Mouse (Mus musculus): ENCODE data around the gene Celsr2. TPM values are rescaled to one million over a fixed set of nuclear protein-coding genes. Genes with fewer than 3 reads are reported as not detected.

Gene Celsr2
- polyA plus RNA-seq, 1 experiment from 2014 or later = 46.7 TPM

GRCm38 (mm10) chr3:108367828-108368227 lies 47.5 kb downstream of the Celsr2 start:
- H3K4me2 ChIP-seq (ENCODE audit: low read length) = no peak overlapping the region
- H3K36me3 ChIP-seq (ENCODE audit: control insufficient read depth, insufficient read depth) = no peaks in the 10 kb centered on the region
- no peak overlapping the region for H3K4me3 ChIP-seq (replicated peaks; ENCODE audit: low read length)
- no peaks in the 10 kb centered on the region for H3K27me3 ChIP-seq (replicated peaks; ENCODE audit: control insufficient read depth, insufficient read depth, low read length)
- peaks cover 5% of the 10 kb centered on the region; the same call in 1 of the 2 replicates for H3K4me1 ChIP-seq (replicated peaks; ENCODE audit: control insufficient read depth, insufficient read depth, low read length)
- no peak for ATAC-seq
- no peaks in the 10 kb centered on the region for H3K9me3 ChIP-seq (ENCODE audit: control insufficient read depth, low read length)
- H3K9ac ChIP-seq (replicated peaks; ENCODE audit: low read depth, low read length) = no peak overlapping the region
- WGBS = 80% methylated on average over 3 of the region's 3 CpGs
- H3K27ac ChIP-seq (ENCODE audit: low read length) = no peak overlapping the region

GRCm38 (mm10) chr3:108367173-108367572 lies 48.2 kb downstream of the Celsr2 start:
- 47% methylated on average over 9 of the region's 9 CpGs for WGBS
- H3K4me3 ChIP-seq (replicated peaks; ENCODE audit: low read length) = peak overlapping the region; percentile 16; the same call in 1 of the 2 replicates

GRCm38 (mm10) chr3:108364270-108364995 lies 50.9 kb downstream of the Celsr2 start, which contains the start of gene Mybphl:
Gene Mybphl (plus strand): TSS chr3:108364911.
- H3K9ac ChIP-seq (replicated peaks; ENCODE audit: low read depth, low read length) = no peak within 1 kb of the TSS
- ATAC-seq = 0 out of 2 replicates have a peak, but pooled peaks have one; percentile 7
- H3K36me3 ChIP-seq (ENCODE audit: control insufficient read depth, insufficient read depth) = no peaks in the 10 kb centered on the region
- no peak within 1 kb of the TSS for H3K4me3 ChIP-seq (replicated peaks; ENCODE audit: low read length)
- H3K9me3 ChIP-seq (ENCODE audit: control insufficient read depth, low read length) = no peaks in the 10 kb centered on the region
- H3K27me3 ChIP-seq (replicated peaks; ENCODE audit: control insufficient read depth, insufficient read depth, low read length) = no peaks in the 10 kb centered on the region
- WGBS = 83% methylated on average over 9 of the region's 9 CpGs
- H3K4me1 ChIP-seq (replicated peaks; ENCODE audit: control insufficient read depth, insufficient read depth, low read length) = peaks cover 9% of the 10 kb centered on the region
- H3K4me2 ChIP-seq (ENCODE audit: low read length) = no peak within 1 kb of the TSS
- no peak within 1 kb of the TSS for H3K27ac ChIP-seq (ENCODE audit: low read length)

More at GRCm38 (mm10) chr3:108367173-108367572, 48.2 kb downstream of the Celsr2 start:
- no peaks in the 10 kb centered on the region for H3K36me3 ChIP-seq (ENCODE audit: control insufficient read depth, insufficient read depth)
- no peak overlapping the region for H3K27ac ChIP-seq (ENCODE audit: low read length)
- no peaks in the 10 kb centered on the region for H3K27me3 ChIP-seq (replicated peaks; ENCODE audit: control insufficient read depth, insufficient read depth, low read length)
- no peak overlapping the region for H3K9ac ChIP-seq (replicated peaks; ENCODE audit: low read depth, low read length)
- no peaks in the 10 kb centered on the region for H3K9me3 ChIP-seq (ENCODE audit: control insufficient read depth, low read length)
- H3K4me2 ChIP-seq (ENCODE audit: low read length) = no peak overlapping the region
- H3K4me1 ChIP-seq (replicated peaks; ENCODE audit: control insufficient read depth, insufficient read depth, low read length) = peaks cover 5% of the 10 kb centered on the region; the same call in 1 of the 2 replicates
- ATAC-seq = peak; percentile 29; the same call in 1 of the 2 replicates

- H3K36me3 ChIP-seq (ENCODE audit: control insufficient read depth, insufficient read depth) = no peaks in the 10 kb centered on the region
- H3K4me1 ChIP-seq (replicated peaks; ENCODE audit: control insufficient read depth, insufficient read depth, low read length) = peaks cover 16% of the 10 kb centered on the region
- ATAC-seq = peak; percentile 19; the same call in 1 of the 2 replicates
- no peak overlapping the region for H3K4me2 ChIP-seq (ENCODE audit: low read length)
- H3K4me3 ChIP-seq (replicated peaks; ENCODE audit: low read length) = no peak overlapping the region
- no peaks in the 10 kb centered on the region for H3K27me3 ChIP-seq (replicated peaks; ENCODE audit: control insufficient read depth, insufficient read depth, low read length)
- H3K27ac ChIP-seq (ENCODE audit: low read length) = no peak overlapping the region
- H3K9ac ChIP-seq (replicated peaks; ENCODE audit: low read depth, low read length) = no peak overlapping the region
- H3K9me3 ChIP-seq (ENCODE audit: control insufficient read depth, low read length) = no peaks in the 10 kb centered on the region
- WGBS = 68% methylated on average over 3 of the region's 3 CpGs
These were observed 51.7 kb downstream of the Celsr2 start for GRCm38 (mm10) chr3:108363626-108364025.

GRCm38 (mm10) chr3:108360894-108361293 lies 54.5 kb downstream of the Celsr2 start:
- Histone ChIP-seq H3K9ac (replicated peaks; ENCODE audit: low read depth, low read length) (no peak overlapping the region), H3K9me3 (ENCODE audit: control insufficient read depth, low read length) (no peaks in the 10 kb centered on the region), H3K36me3 (ENCODE audit: control insufficient read depth, insufficient read depth) (peaks cover 13% of the 10 kb centered on the region), H3K27ac (ENCODE audit: low read length) (no peak overlapping the region), H3K4me2 (ENCODE audit: low read length) (no peak overlapping the region), H3K4me1 (replicated peaks; ENCODE audit: control insufficient read depth, insufficient read depth, low read length) (peaks cover 27% of the 10 kb centered on the region), H3K4me3 (replicated peaks; ENCODE audit: low read length) (no peak overlapping the region), H3K27me3 (replicated peaks; ENCODE audit: control insufficient read depth, insufficient read depth, low read length) (no peaks in the 10 kb centered on the region)
- ATAC-seq = no peak
- WGBS = 13% methylated on average over 7 of the region's 7 CpGs

- 63% methylated on average over 6 of the region's 6 CpGs for WGBS
- H3K36me3 ChIP-seq (ENCODE audit: control insufficient read depth, insufficient read depth) = peaks cover 33% of the 10 kb centered on the region
- H3K9ac ChIP-seq (replicated peaks; ENCODE audit: low read depth, low read length) = no peak overlapping the region
- no peak overlapping the region for H3K4me3 ChIP-seq (replicated peaks; ENCODE audit: low read length)
- H3K27me3 ChIP-seq (replicated peaks; ENCODE audit: control insufficient read depth, insufficient read depth, low read length) = no peaks in the 10 kb centered on the region
- peak; percentile 60 for ATAC-seq
- peak overlapping the region; percentile 12; the same call in 1 of the 2 replicates for H3K27ac ChIP-seq (ENCODE audit: low read length)
- H3K4me2 ChIP-seq (ENCODE audit: low read length) = no peak overlapping the region
- no peaks in the 10 kb centered on the region for H3K9me3 ChIP-seq (ENCODE audit: control insufficient read depth, low read length)
- peaks cover 22% of the 10 kb centered on the region for H3K4me1 ChIP-seq (replicated peaks; ENCODE audit: control insufficient read depth, insufficient read depth, low read length)
These were observed 56.9 kb downstream of the Celsr2 start for GRCm38 (mm10) chr3:108358445-108358844.

- no peak for ATAC-seq
- WGBS = 90% methylated on average over 10 of the region's 10 CpGs
- Histone ChIP-seq H3K27me3 (replicated peaks; ENCODE audit: control insufficient read depth, insufficient read depth, low read length) (no peaks in the 10 kb centered on the region), H3K4me3 (replicated peaks; ENCODE audit: low read length) (no peak overlapping the region), H3K4me2 (ENCODE audit: low read length) (no peak overlapping the region), H3K4me1 (replicated peaks; ENCODE audit: control insufficient read depth, insufficient read depth, low read length) (peaks cover 22% of the 10 kb centered on the region), H3K36me3 (ENCODE audit: control insufficient read depth, insufficient read depth) (peaks cover 41% of the 10 kb centered on the region), H3K27ac (ENCODE audit: low read length) (no peak overlapping the region), H3K9me3 (ENCODE audit: control insufficient read depth, low read length) (no peaks in the 10 kb centered on the region), H3K9ac (replicated peaks; ENCODE audit: low read depth, low read length) (no peak overlapping the region)
These were observed 58.3 kb downstream of the Celsr2 start for GRCm38 (mm10) chr3:108357051-108357450.

GRCm38 (mm10) chr3:108355245-108355644 lies 60.1 kb downstream of the Celsr2 start:
- H3K4me2 ChIP-seq (ENCODE audit: low read length) = no peak overlapping the region
- ATAC-seq = no peak
- H3K36me3 ChIP-seq (ENCODE audit: control insufficient read depth, insufficient read depth) = peaks cover 49% of the 10 kb centered on the region
- H3K9me3 ChIP-seq (ENCODE audit: control insufficient read depth, low read length) = no peaks in the 10 kb centered on the region
- no peak overlapping the region for H3K9ac ChIP-seq (replicated peaks; ENCODE audit: low read depth, low read length)
- H3K27me3 ChIP-seq (replicated peaks; ENCODE audit: control insufficient read depth, insufficient read depth, low read length) = no peaks in the 10 kb centered on the region
- peaks cover 19% of the 10 kb centered on the region for H3K4me1 ChIP-seq (replicated peaks; ENCODE audit: control insufficient read depth, insufficient read depth, low read length)
- 98% methylated on average over 3 of the region's 3 CpGs for WGBS
- H3K4me3 ChIP-seq (replicated peaks; ENCODE audit: low read length) = no peak overlapping the region
- H3K27ac ChIP-seq (ENCODE audit: low read length) = no peak overlapping the region

- H3K36me3 ChIP-seq (ENCODE audit: control insufficient read depth, insufficient read depth) = peaks cover 56% of the 10 kb centered on the region
- H3K9ac ChIP-seq (replicated peaks; ENCODE audit: low read depth, low read length) = no peak overlapping the region
- H3K4me2 ChIP-seq (ENCODE audit: low read length) = no peak overlapping the region
- no peaks in the 10 kb centered on the region for H3K9me3 ChIP-seq (ENCODE audit: control insufficient read depth, low read length)
- ATAC-seq = no peak
- no peaks in the 10 kb centered on the region for H3K4me1 ChIP-seq (replicated peaks; ENCODE audit: control insufficient read depth, insufficient read depth, low read length)
- WGBS = 92% methylated on average over 9 of the region's 9 CpGs
- H3K27ac ChIP-seq (ENCODE audit: low read length) = no peak overlapping the region
- H3K4me3 ChIP-seq (replicated peaks; ENCODE audit: low read length) = no peak overlapping the region
- H3K27me3 ChIP-seq (replicated peaks; ENCODE audit: control insufficient read depth, insufficient read depth, low read length) = no peaks in the 10 kb centered on the region
These were observed 67.0 kb downstream of the Celsr2 start for GRCm38 (mm10) chr3:108348376-108348775.

Measured in forebrain, embryonic 16.5 days (tissue).